Mouse (Mus musculus) neural tube, embryonic 14.5 days (tissue): ENCODE results near the gene Dock2. TPM values are rescaled to one million over a fixed set of nuclear protein-coding genes. Genes with fewer than 3 reads are reported as not detected.

Source experiments
- ATAC-seq: fragments of 200-750 bp; cut with Nextera tagmentation; 2 replicates; pipeline ENCODE4 v1.8.0; 2017; ENCODE audit warnings: low read depth, mild to moderate bottlenecking, moderate TSS enrichment, moderate library complexity
- H3K27ac ChIP-seq: fragments of 300-500 bp; sonication (generic); 2 replicates; pipeline ENCODE4 v1.5.1; 2014; ENCODE audit warnings: low read depth, mild to moderate bottlenecking, control low read depth, low read length, moderate library complexity, mixed read lengths
- H3K27me3 ChIP-seq: fragments of 300-500 bp; sonication (generic); 2 replicates; pipeline ENCODE4 v1.6.1; 2014; ENCODE audit warnings: low read length; ENCODE audit not compliant: control insufficient read depth, insufficient read depth
- H3K36me3 ChIP-seq: fragments of 300-500 bp; sonication (generic); 2 replicates; pipeline ENCODE4 v1.6.1; 2014; ENCODE audit warnings: low read length, mixed read lengths; ENCODE audit not compliant: control insufficient read depth, insufficient read depth
- H3K4me1 ChIP-seq: fragments of 300-500 bp; sonication (generic); 2 replicates; pipeline ENCODE4 v1.6.1; 2014; ENCODE audit warnings: low read length; ENCODE audit not compliant: control insufficient read depth, insufficient read depth
- H3K4me2 ChIP-seq: fragments of 300-500 bp; sonication (generic); 2 replicates; pipeline ENCODE4 v1.6.1; 2014; ENCODE audit warnings: mild to moderate bottlenecking, low read depth, low read length, control low read depth
- H3K4me3 ChIP-seq: fragments of 300-500 bp; sonication (generic); 2 replicates; pipeline ENCODE4 v1.5.1; 2014; ENCODE audit warnings: low read depth, low read length, control low read depth, mixed read lengths
- H3K9ac ChIP-seq: fragments of 300-500 bp; sonication (generic); replicated peaks from 2 replicates; pipeline ENCODE4 v1.6.1; 2014; ENCODE audit warnings: low read depth, mild to moderate bottlenecking, control low read depth, low read length, mixed read lengths
- H3K9me3 ChIP-seq: fragments of 300-500 bp; sonication (generic); 2 replicates; pipeline ENCODE4 v1.6.1; 2016; ENCODE audit warnings: low read length; ENCODE audit not compliant: control insufficient read depth
- WGBS: fragments of 180-500 bp; shearing (Covaris S2); extraction: QIAGEN DNeasy Blood & Tissue Kit; methylation state at CpG from one replicate; pipeline ENCODE4 v1.1.7; 2014; 5-methylcytosine and 5-hydroxymethylcytosine counted together
- polyA plus RNA-seq: library from polyadenylated mRNA; unstranded; fragments of >200 nt; fragmentation: Nextera tagmentation; extraction: Ambion mirVana; gene quantifications from 2 replicates; pipeline ENCODE4 v1.2.1, GENCODE M21; 2014

The Dock2 gene
- polyA plus RNA-seq, 1 experiment from 2014 or later: 0.83 TPM

DNA sequence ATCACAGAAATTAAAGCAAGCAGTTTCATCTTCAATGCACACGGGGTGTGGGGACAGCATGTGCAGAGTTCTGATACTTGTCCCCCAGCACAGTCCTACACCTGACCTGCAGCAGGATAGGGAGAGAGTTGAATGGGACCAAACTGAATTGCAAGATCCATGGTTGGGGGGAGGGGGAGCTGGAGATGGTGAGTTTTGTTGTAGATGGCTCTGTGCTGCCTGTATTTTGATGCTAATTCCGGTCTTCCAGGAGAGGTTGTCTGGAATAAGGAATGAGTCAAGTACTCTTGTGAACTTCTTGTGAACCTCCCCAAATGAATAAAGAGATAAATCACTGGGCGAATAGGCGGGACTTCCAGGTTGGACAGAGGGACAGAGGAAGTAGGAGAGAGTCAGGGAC is 289.0 kb downstream of the Dock2 start:
- no peaks in the 10 kb centered on the region for H3K4me1 ChIP-seq
- H3K27me3 ChIP-seq: no peaks in the 10 kb centered on the region
- WGBS: 40% methylated on average over 4 of the region's 4 CpGs
- no peaks in the 10 kb centered on the region for H3K9me3 ChIP-seq
- no peak overlapping the region for H3K27ac ChIP-seq
- H3K9ac ChIP-seq: no peak overlapping the region
- no peaks in the 10 kb centered on the region for H3K36me3 ChIP-seq
- H3K4me2 ChIP-seq: no peak overlapping the region
- no peak for ATAC-seq
- H3K4me3 ChIP-seq: no peak overlapping the region

DNA sequence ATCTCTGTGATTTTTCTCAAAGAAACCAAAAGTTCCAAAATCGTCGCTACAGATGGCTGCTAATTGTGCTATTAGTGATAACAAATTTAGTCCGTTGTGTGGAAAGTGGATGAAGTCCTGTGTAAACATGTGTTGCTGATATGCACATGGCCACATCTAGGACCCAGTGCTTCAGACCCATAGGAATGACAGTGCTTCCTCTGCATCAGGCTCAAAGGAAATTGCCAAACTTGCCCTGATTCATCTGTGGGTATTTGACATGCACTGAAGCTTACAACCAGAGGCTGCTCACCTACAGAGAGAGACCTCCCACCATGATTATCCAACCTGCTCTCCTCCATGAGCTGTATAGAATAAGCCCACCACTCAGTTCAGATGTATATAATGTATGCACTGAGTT is 290.7 kb downstream of the Dock2 start:
- no peaks in the 10 kb centered on the region for H3K4me1 ChIP-seq
- no peaks in the 10 kb centered on the region for H3K9me3 ChIP-seq
- WGBS: 93% methylated on average over 3 of the region's 3 CpGs
- ATAC-seq: no peak
- no peak overlapping the region for H3K4me2 ChIP-seq
- H3K9ac ChIP-seq: no peak overlapping the region
- H3K4me3 ChIP-seq: no peak overlapping the region
- no peaks in the 10 kb centered on the region for H3K27me3 ChIP-seq
- no peaks in the 10 kb centered on the region for H3K36me3 ChIP-seq
- H3K27ac ChIP-seq: no peak overlapping the region

DNA sequence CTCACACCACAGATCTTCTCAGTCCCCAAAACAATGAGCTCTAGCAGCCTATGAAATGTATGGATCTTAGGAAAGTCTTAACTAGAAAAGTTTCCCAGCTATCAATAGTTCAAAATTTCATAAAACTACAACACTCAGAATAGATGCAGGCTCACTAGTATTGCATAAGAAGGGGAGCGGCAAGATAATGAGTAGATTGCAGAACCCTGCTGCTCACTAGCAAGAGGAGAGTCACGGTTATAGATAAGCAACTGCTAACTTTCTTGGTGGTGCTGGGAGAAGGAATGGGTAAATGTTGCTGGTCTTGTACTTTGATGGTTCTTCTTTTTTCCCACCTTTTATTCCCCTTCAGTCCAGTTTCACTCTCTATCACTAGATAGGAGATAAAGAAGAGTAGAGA is 291.5 kb downstream of the Dock2 start:
- no peaks in the 10 kb centered on the region for H3K4me1 ChIP-seq
- no peak for ATAC-seq
- H3K27ac ChIP-seq: no peak overlapping the region
- H3K36me3 ChIP-seq: no peaks in the 10 kb centered on the region
- no peaks in the 10 kb centered on the region for H3K9me3 ChIP-seq
- H3K9ac ChIP-seq: no peak overlapping the region
- 96% methylated on average over 2 of the region's 2 CpGs for WGBS
- H3K4me2 ChIP-seq: no peak overlapping the region
- H3K27me3 ChIP-seq: no peaks in the 10 kb centered on the region
- H3K4me3 ChIP-seq: no peak overlapping the region

DNA sequence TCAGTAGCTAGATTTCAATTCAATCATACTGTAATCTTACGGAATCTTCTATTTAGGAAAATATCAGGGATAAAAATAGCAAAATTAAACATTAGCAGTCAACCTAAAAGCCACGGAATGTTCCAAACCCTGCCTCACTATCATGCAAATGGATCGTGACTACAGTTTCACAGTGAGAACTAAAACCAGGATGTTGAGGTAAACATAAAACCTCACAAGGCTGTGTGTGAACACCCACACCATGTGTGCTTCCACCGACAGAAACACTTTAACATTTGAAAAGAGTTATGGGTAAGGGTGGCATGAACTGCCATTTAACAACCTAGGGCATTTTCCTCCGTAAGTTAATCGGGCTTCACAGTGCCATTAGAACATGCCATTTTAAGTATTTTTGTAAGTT is 294.1 kb downstream of the Dock2 start:
- no peak overlapping the region for H3K4me2 ChIP-seq

DNA sequence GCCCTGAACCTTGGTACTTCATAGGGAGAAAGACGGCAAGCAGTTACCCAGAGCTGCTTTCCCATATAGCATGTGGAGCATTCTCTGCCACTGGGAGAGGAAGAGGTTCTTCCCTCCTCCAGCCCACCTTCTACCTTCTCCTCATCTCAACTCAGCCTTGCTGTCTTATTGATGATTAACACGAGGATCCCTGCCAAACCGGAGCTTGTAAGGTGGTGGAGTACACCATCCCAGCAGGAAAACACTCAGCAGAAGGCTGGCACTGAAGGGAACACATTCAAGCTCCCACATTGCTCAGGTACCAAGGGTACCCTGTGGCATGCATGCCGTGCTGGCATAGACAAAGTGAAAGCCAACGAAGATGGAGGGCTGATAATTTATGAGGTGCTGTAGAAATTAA is 304.4 kb downstream of the Dock2 start:
- Histone ChIP-seq H3K27me3 (no peaks in the 10 kb centered on the region), H3K4me3 (no peak overlapping the region), H3K9me3 (no peaks in the 10 kb centered on the region), H3K4me1 (no peaks in the 10 kb centered on the region), H3K9ac (no peak overlapping the region), H3K4me2 (no peak overlapping the region), H3K27ac (no peak overlapping the region), H3K36me3 (no peaks in the 10 kb centered on the region)
- no peak for ATAC-seq
- WGBS: 69% methylated on average over 5 of the region's 5 CpGs

More for the DNA sequence above, 294.1 kb downstream of the Dock2 start:
- Histone ChIP-seq H3K9me3 (no peaks in the 10 kb centered on the region), H3K9ac (no peak overlapping the region), H3K27me3 (no peaks in the 10 kb centered on the region), H3K4me1 (no peaks in the 10 kb centered on the region), H3K4me3 (no peak overlapping the region), H3K36me3 (no peaks in the 10 kb centered on the region), H3K27ac (no peak overlapping the region)
- WGBS: 80% methylated on average over 6 of the region's 6 CpGs
- ATAC-seq: no peak

DNA sequence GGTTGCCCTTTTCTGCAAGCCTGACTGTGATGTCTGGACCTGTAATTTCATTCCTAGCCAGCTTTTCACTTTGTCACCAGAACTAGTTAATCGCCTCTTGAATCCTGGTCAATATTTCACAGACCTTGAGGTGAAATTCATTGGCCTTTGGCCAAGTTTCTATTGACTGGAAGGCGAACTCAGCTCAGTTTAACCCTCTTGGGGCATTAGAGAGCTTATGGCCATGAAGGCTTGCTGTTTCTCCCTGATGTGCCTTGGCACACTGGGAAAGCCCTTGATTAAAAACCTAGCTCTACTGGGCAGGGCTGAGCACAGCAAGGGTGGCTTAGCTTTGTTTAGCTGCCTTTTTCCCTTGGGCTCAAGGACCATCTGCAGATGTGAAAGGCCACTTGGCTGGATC is 313.9 kb downstream of the Dock2 start:
- H3K9me3 ChIP-seq: no peaks in the 10 kb centered on the region
- WGBS: 67% methylated on average over 2 of the region's 2 CpGs
- no peak overlapping the region for H3K27ac ChIP-seq
- no peak overlapping the region for H3K9ac ChIP-seq
- H3K4me2 ChIP-seq: no peak overlapping the region
- ATAC-seq: no peak
- no peaks in the 10 kb centered on the region for H3K36me3 ChIP-seq
- H3K27me3 ChIP-seq: no peaks in the 10 kb centered on the region
- no peaks in the 10 kb centered on the region for H3K4me1 ChIP-seq
- H3K4me3 ChIP-seq: no peak overlapping the region

DNA sequence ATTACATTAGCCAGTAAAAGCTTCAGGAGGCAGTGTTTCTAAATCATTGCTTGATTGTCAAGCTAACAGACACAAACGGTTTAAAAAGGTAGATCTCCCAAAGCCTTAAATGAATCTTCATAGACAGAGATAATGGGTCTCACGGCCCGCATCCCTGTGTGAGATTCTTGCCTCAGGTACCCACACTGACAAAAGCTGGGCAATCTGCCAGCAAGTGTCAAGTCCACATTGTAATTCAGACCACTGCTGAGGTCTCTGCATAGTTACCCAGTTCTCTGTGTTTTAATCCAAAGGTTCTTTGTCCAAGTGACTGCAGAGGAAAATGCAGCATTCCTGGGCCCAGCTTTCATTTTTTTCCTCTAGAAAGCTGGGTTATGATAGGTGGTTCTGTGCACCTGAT is 315.1 kb downstream of the Dock2 start:
- no peaks in the 10 kb centered on the region for H3K27me3 ChIP-seq
- no peaks in the 10 kb centered on the region for H3K9me3 ChIP-seq
- no peak overlapping the region for H3K4me2 ChIP-seq
- H3K36me3 ChIP-seq: no peaks in the 10 kb centered on the region
- no peaks in the 10 kb centered on the region for H3K4me1 ChIP-seq
- WGBS: 39% methylated on average over 3 of the region's 3 CpGs
- H3K9ac ChIP-seq: no peak overlapping the region
- ATAC-seq: no peak
- no peak overlapping the region for H3K4me3 ChIP-seq
- H3K27ac ChIP-seq: no peak overlapping the region

DNA sequence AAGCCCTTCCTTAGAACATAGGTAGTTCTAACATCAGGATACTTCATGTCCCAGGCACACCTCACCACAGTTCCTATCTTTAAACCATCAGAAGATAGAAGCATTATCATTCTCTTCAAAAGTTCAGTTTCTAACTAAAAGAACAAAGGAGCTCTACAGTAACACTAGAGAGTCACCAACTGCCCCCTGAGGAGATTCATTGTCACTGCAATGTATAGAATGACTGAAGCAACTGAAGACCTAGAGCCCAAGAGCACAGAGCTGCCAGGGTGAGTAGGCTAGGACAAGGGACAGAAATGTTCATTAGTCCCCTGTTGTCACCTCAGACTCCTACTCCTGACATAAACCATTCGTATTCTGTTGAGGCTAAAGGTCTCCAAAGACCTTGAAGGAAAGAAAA is 316.6 kb downstream of the Dock2 start:
- H3K9ac ChIP-seq: no peak overlapping the region
- ATAC-seq: no peak
- H3K9me3 ChIP-seq: no peaks in the 10 kb centered on the region
- H3K4me2 ChIP-seq: no peak overlapping the region
- H3K27ac ChIP-seq: no peak overlapping the region
- H3K36me3 ChIP-seq: no peaks in the 10 kb centered on the region
- no peaks in the 10 kb centered on the region for H3K4me1 ChIP-seq
- H3K4me3 ChIP-seq: no peak overlapping the region
- WGBS: 55% methylated on average over 1 of the region's 1 CpGs
- no peaks in the 10 kb centered on the region for H3K27me3 ChIP-seq

DNA sequence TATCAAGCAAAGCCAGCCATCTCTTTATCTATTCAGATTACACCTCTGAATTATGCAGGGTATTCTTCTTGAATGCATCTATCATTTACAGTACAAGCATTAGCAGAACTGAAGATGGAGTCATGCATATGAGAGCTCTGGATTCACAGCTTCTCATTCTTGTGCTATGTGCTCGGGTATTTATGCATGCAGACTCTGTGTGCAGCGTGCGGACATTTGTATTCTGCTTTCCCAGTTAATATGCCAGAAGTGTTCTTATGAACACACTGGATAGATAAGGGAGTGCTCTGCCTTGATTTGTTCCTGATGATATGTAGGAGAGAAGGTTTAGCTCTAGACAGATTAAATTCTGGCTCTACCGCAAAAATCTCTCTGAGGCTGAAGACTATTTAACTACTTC is 333.7 kb downstream of the Dock2 start:
- no peaks in the 10 kb centered on the region for H3K36me3 ChIP-seq
- H3K4me3 ChIP-seq: no peak overlapping the region
- no peaks in the 10 kb centered on the region for H3K9me3 ChIP-seq
- no peaks in the 10 kb centered on the region for H3K27me3 ChIP-seq
- H3K4me2 ChIP-seq: no peak overlapping the region
- H3K9ac ChIP-seq: no peak overlapping the region
- H3K27ac ChIP-seq: no peak overlapping the region
- ATAC-seq: no peak
- no peaks in the 10 kb centered on the region for H3K4me1 ChIP-seq
- WGBS: 84% methylated on average over 4 of the region's 4 CpGs

DNA sequence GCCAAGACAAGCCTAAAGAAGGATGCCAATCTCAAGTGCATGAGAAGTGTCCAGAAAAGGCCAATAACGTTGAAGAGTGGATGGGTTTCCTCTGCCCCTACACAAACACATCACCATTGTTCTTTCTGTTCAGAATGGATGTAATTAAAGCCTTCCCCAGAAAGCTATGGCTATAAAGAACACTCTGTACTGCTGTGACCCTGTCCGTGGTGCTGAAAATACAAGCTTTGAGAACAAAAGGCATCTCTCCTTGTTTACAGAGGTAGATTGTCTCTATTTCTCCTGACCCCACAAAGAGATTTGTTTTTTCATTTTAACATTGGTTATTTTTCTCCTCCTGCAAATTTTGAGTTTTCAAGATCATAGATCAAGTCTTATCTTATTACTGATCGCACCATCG is 335.8 kb downstream of the Dock2 start:
- no peaks in the 10 kb centered on the region for H3K4me1 ChIP-seq
- no peak overlapping the region for H3K4me3 ChIP-seq
- ATAC-seq: no peak
- no peaks in the 10 kb centered on the region for H3K36me3 ChIP-seq
- no peaks in the 10 kb centered on the region for H3K27me3 ChIP-seq
- H3K4me2 ChIP-seq: no peak overlapping the region
- WGBS: 40% methylated on average over 4 of the region's 4 CpGs
- no peak overlapping the region for H3K27ac ChIP-seq
- no peaks in the 10 kb centered on the region for H3K9me3 ChIP-seq
- no peak overlapping the region for H3K9ac ChIP-seq
